Mouse (Mus musculus) ES-E14 (cell line): ENCODE results near the gene Ccdc88c. TPM values are rescaled to one million over a fixed set of nuclear protein-coding genes. Genes with fewer than 3 reads are reported as not detected.

Experiments used
- DNase-seq: peaks from one replicate; pipeline ENCODE4 v3.0.0-alpha.2; 2013; ENCODE audit warnings: low read depth, low spot score
- H3K27ac ChIP-seq: 2 replicates; pipeline ENCODE4 v1.5.1; 2012; ENCODE audit warnings: low read depth, mild to moderate bottlenecking, low read length, moderate library complexity, mixed read lengths; ENCODE audit not compliant: poor library complexity, insufficient read depth, severe bottlenecking
- H3K36me3 ChIP-seq: 2 replicates; pipeline ENCODE4 v1.6.1; 2012; ENCODE audit warnings: mild to moderate bottlenecking, low read length, moderate library complexity, mixed read lengths; ENCODE audit not compliant: control insufficient read depth, poor library complexity, insufficient read depth, severe bottlenecking
- H3K4me1 ChIP-seq, 2 experiments: fragments of 150-350 bp in 1 of 2; sonication (generic) in 1 of 2; 2 replicates each; pipeline ENCODE4 v1.6.1; 2012; ENCODE audit warnings: low read length in 2 of 2, mild to moderate bottlenecking in 1 of 2, mixed read lengths in 1 of 2; ENCODE audit not compliant: control insufficient read depth in 2 of 2, insufficient read depth in 2 of 2, poor library complexity in 1 of 2
- H3K4me3 ChIP-seq, 2 experiments: fragments of 150-350 bp in 1 of 2; sonication (generic) in 1 of 2; 2 replicates each; pipeline ENCODE4 v1.5.1; 2012; ENCODE audit warnings: low read length in 2 of 2, low read depth in 1 of 2, mild to moderate bottlenecking in 1 of 2, mixed read lengths in 1 of 2; ENCODE audit not compliant: insufficient read depth in 1 of 2, poor library complexity in 1 of 2, severe bottlenecking in 1 of 2
- H3K9ac ChIP-seq: 2 replicates; pipeline ENCODE4 v1.6.1; 2012; ENCODE audit warnings: low read depth, mild to moderate bottlenecking, low read length, mixed read lengths; ENCODE audit not compliant: poor library complexity, insufficient read depth, severe bottlenecking
- H3K9me3 ChIP-seq: fragments of 150-350 bp; sonication (generic); 2 replicates; pipeline ENCODE4 v1.6.1; 2012; ENCODE audit warnings: low read depth, mild to moderate bottlenecking, low read length; ENCODE audit not compliant: control insufficient read depth, insufficient read depth
- CHD2 ChIP-seq: IDR thresholded peaks from 2 replicates; pipeline ENCODE4 v1.6.1; 2014; ENCODE audit warnings: mild to moderate bottlenecking, low read depth, low read length, inconsistent platforms
- HCFC1 ChIP-seq: IDR thresholded peaks from 2 replicates; pipeline ENCODE4 v1.6.1; 2012; ENCODE audit warnings: low read length, inconsistent platforms, borderline replicate concordance; ENCODE audit not compliant: insufficient read depth
- MAFK ChIP-seq: IDR thresholded peaks from 2 replicates; pipeline ENCODE4 v1.6.1; 2014; ENCODE audit warnings: mild to moderate bottlenecking, low read depth, low read length, inconsistent platforms; ENCODE audit not compliant: insufficient read depth
- ZC3H11A ChIP-seq: IDR thresholded peaks from 2 replicates; pipeline ENCODE4 v1.6.1; 2012; ENCODE audit warnings: low read depth, mild to moderate bottlenecking, inconsistent platforms, low read length, borderline replicate concordance
- ZNF384 ChIP-seq: IDR thresholded peaks from 2 replicates; pipeline ENCODE4 v1.6.1; 2012; ENCODE audit warnings: low read depth, low read length, inconsistent platforms
- in situ Hi-C, 2 experiments: fragments of 600-800 bp; cut with MboI; formaldehyde crosslinking; loops; one replicate each; pipeline ENCODE4 v1.15.1; 2025; ENCODE audit warnings: low sequenced_read_pairs in 2 of 2, inconsistent platforms in 1 of 2; ENCODE audit not compliant: unreplicated experiment in 2 of 2
- total RNA-seq: library from RNA; depleted of rRNA; stranded (reverse); fragments of 300-350 nt; gene quantifications from 2 replicates; pipeline ENCODE4 v1.2.3, GENCODE M21; 2012; rRNA removed

Gene Ccdc88c
- total RNA-seq: 35.7 and 42.7 TPM in 2 replicates

DNA sequence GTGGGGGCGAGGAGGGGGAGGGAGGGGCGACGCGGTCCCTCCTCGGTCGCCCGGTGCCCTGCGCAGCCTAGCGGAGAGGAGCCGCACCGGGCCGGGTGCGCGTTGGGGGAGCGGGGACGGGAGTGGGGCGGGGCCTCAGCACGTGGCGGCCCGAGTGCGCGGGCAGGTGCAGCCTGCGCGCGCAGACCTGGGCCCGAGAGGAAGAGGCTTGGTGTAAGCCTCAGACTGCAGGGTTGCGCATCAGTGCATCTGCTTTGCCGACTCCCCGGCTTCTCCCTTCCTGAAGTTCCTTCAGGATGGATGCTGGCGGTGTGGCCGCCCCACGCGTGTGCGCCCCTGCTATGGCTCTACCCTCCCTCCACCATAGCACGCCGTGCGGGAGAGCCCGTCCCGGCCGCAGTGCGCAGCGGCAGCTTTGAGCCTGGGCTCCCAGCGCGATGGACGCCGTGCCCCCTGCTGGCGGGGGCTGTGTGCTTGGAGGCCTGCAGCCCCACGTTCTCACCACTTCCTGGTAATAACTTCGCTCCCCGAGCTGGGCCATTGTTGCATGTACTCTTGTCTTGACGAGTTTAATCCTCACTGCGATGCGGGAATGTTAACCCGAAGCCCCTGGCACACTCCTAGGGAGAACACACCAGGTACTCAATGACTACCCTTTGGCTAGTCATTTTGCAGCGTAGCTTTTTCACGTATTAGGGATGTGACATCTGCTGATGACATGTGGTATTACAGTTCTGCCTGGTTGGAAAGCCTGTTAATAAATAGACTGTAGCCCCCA is at the start of gene Ccdc88c:
TSS of gene Ccdc88c (minus strand) at position 103 of the 778 bp plus-strand sequence.
- peak; percentile 77 for DNase-seq
- Histone ChIP-seq H3K4me3 (peak within 1 kb of the TSS; percentile 85 to 97), H3K9me3 (no peaks in the 10 kb centered on the region), H3K36me3 (peaks cover 2% of the 10 kb centered on the region; the same call in 1 of the 2 replicates), H3K4me1 (peaks cover 2 to 19% of the 10 kb centered on the region in 2 experiments; a peak in 2 of 4 replicates), H3K27ac (peak within 1 kb of the TSS; percentile 61), H3K9ac (peak within 1 kb of the TSS; percentile 93)
- in situ Hi-C loops: loop anchor here in 1 of 2 experiments (5.0 kb wide), 1 partner anchor 77 kb away; no protein-coding TSS in a partner anchor
- 0 out of 2 replicates have a peak, but pooled peaks have one; percentile 20 for TF ChIP-seq ZNF384
- TF ChIP-seq MAFK: 0 out of 2 replicates have a peak, but pooled peaks have one; percentile 40
- TF ChIP-seq ZC3H11A: peak; percentile 83
- TF ChIP-seq HCFC1: no peak; the same call in 1 of the 2 replicates
- TF ChIP-seq CHD2: no peak

GRCm38 (mm10) chr12:101077955-101078354 is 49.1 kb upstream of the Ccdc88c start:
- no peak overlapping the region for H3K9ac ChIP-seq
- peaks cover 4% of the 10 kb centered on the region for H3K36me3 ChIP-seq
- H3K27ac ChIP-seq: no peak overlapping the region
- TF ChIP-seq CHD2 (no peak), ZC3H11A (no peak), MAFK (no peak), HCFC1 (no peak), ZNF384 (no peak)
- no peak for DNase-seq
- in situ Hi-C loops: no loop called here
- H3K9me3 ChIP-seq: no peaks in the 10 kb centered on the region
- H3K4me1 ChIP-seq: no peaks in the 10 kb centered on the region
- H3K4me3 ChIP-seq: no peak overlapping the region

DNA sequence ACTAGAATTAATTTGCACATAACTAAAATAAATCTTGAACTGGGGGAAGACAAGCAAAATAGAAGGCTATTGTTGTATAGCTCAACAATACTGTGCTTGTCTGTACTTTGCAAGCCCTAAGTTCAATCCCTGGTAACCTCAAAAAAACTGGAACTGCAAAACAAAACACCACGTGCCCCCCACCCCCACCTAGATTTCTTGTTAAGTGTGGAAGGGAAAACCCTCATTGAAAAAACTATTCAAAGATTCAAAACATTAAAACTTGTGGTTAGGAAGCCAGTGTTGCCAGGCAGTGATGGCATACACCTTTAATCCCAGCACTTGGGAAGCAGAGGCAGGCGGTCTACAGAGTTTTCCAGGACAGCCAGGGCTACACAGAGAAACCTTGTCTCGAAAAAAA is 46.6 kb upstream of the Ccdc88c start:
- Histone ChIP-seq H3K4me3 (no peak overlapping the region), H3K36me3 (peaks cover 4% of the 10 kb centered on the region), H3K9me3 (no peaks in the 10 kb centered on the region), H3K9ac (no peak overlapping the region), H3K27ac (no peak overlapping the region), H3K4me1 (no peaks in the 10 kb centered on the region)
- in situ Hi-C loops: no loop called here
- TF ChIP-seq MAFK: no peak
- TF ChIP-seq HCFC1: no peak
- no peak for TF ChIP-seq ZC3H11A
- no peak for TF ChIP-seq CHD2
- TF ChIP-seq ZNF384: no peak
- no peak for DNase-seq

DNA sequence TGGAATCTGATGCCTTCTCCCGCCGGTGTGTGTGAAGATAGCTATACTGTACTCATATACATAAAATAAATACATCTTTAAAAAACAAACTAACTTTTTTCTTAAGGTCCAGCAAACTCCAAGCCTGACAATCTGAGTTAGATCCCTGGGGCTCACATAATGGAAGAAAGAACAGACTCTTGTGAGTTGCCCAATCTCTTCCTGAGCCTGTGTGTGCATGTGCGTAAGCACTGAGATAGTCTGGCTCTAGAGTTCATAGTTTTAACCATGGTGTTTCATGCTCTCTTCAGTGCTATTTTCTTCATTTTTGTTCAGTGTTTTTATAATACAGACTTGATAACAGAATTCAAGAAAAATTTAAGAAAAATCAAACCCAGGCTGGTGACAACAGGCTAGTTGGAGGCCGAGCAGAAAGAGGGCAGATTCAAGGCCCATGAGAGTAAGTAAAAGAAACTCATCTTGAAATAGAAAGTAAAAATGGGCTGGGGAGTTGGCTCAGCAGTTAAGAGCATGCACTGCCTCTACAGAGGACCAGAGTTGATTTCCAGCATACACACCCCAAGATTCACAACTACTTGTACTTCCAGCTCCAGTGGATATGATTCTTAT is 46.1 kb upstream of the Ccdc88c start:
- Histone ChIP-seq H3K9ac (no peak overlapping the region), H3K4me1 (no peaks in the 10 kb centered on the region), H3K4me3 (no peak overlapping the region), H3K27ac (no peak overlapping the region), H3K36me3 (peaks cover 4% of the 10 kb centered on the region), H3K9me3 (no peaks in the 10 kb centered on the region)
- DNase-seq: no peak
- in situ Hi-C loops: no loop called here
- TF ChIP-seq CHD2: no peak
- no peak for TF ChIP-seq MAFK
- TF ChIP-seq HCFC1: no peak
- no peak for TF ChIP-seq ZNF384
- TF ChIP-seq ZC3H11A: no peak
